Mouse (Mus musculus) embryonic facial prominence, embryonic 14.5 days (tissue): ENCODE measurements around the gene BC024978. TPM values are rescaled to one million over a fixed set of nuclear protein-coding genes. Genes with fewer than 3 reads are reported as not detected.
"Not testable (repeated sequence)": the region's sequence is repeated elsewhere in the genome, so short reads cannot be mapped to it uniquely, and the experiment has no call there.

ENCODE experiments used
- ATAC-seq: fragments of 200-750 bp; cut with Nextera tagmentation; 2 replicates; pipeline ENCODE4 v1.8.0; 2017; ENCODE audit warnings: low read depth, moderate number of reproducible peaks, moderate TSS enrichment
- DNase-seq: peaks from one replicate; pipeline ENCODE4 v3.0.0-alpha.2; 2015; ENCODE audit warnings: low spot score
- H3K27ac ChIP-seq: fragments of 300-500 bp; sonication (generic); replicated peaks from 2 replicates; pipeline ENCODE4 v1.5.1; 2014; ENCODE audit warnings: low read depth, mild to moderate bottlenecking, low read length, moderate library complexity
- H3K27me3 ChIP-seq: fragments of 300-500 bp; sonication (generic); replicated peaks from 2 replicates; pipeline ENCODE4 v1.6.1; 2014; ENCODE audit warnings: low read length; ENCODE audit not compliant: control insufficient read depth, insufficient read depth
- H3K36me3 ChIP-seq: fragments of 300-500 bp; sonication (generic); 2 replicates; pipeline ENCODE4 v1.6.1; 2014; ENCODE audit warnings: low read length, mixed read lengths; ENCODE audit not compliant: control insufficient read depth, insufficient read depth
- H3K4me1 ChIP-seq: fragments of 300-500 bp; sonication (generic); 2 replicates; pipeline ENCODE4 v1.6.1; 2014; ENCODE audit warnings: antibody characterized with exemption, low read length; ENCODE audit not compliant: control insufficient read depth, insufficient read depth
- H3K4me2 ChIP-seq: fragments of 300-500 bp; sonication (generic); 2 replicates; pipeline ENCODE4 v1.6.1; 2014; ENCODE audit warnings: low read depth, mild to moderate bottlenecking, low read length, moderate library complexity, mixed read lengths
- H3K4me3 ChIP-seq: fragments of 300-500 bp; sonication (generic); 2 replicates; pipeline ENCODE4 v1.5.1; 2014; ENCODE audit warnings: low read depth, mild to moderate bottlenecking, low read length
- H3K9ac ChIP-seq: fragments of 300-500 bp; sonication (generic); 2 replicates; pipeline ENCODE4 v1.6.1; 2014; ENCODE audit warnings: low read depth, mild to moderate bottlenecking, low read length, moderate library complexity, mixed read lengths
- H3K9me3 ChIP-seq: fragments of 300-500 bp; sonication (generic); 2 replicates; pipeline ENCODE4 v1.6.1; 2016; ENCODE audit warnings: low read length; ENCODE audit not compliant: control insufficient read depth
- WGBS: fragments of 180-500 bp; shearing (Covaris S2); extraction: QIAGEN DNeasy Blood & Tissue Kit; methylation state at CpG from one replicate; pipeline ENCODE4 v1.1.7; 2014; 5-methylcytosine and 5-hydroxymethylcytosine counted together
- polyA plus RNA-seq: library from polyadenylated mRNA; unstranded; fragments of >200 nt; fragmentation: Nextera tagmentation; extraction: Ambion mirVana; gene quantifications from 2 replicates; pipeline ENCODE4 v1.2.1, GENCODE M21; 2014

The BC024978 gene
- polyA plus RNA-seq, 1 experiment from 2014 or later: 3.0 TPM

GRCm38 (mm10) chr7:27232781-27233281, 37.2 kb downstream of the BC024978 start, which contains the start of gene Coq8b:
Gene Coq8b, plus strand, starts transcription at chr7:27233023.
- peak within 1 kb of the TSS; percentile 50 for H3K4me3 ChIP-seq
- H3K27me3 ChIP-seq: no peaks in the 10 kb centered on the region
- WGBS: 2% methylated on average over 25 of the region's 25 CpGs
- H3K27ac ChIP-seq: peak within 1 kb of the TSS; percentile 81
- ATAC-seq (peak; percentile 94), DNase-seq (peak; percentile 98)
- H3K9me3 ChIP-seq: no peaks in the 10 kb centered on the region
- H3K9ac ChIP-seq: peak within 1 kb of the TSS; percentile 66
- peak within 1 kb of the TSS; percentile 69 for H3K4me2 ChIP-seq
- peaks cover 8% of the 10 kb centered on the region; the same call in 1 of the 2 replicates for H3K36me3 ChIP-seq
- H3K4me1 ChIP-seq: peaks cover 10% of the 10 kb centered on the region; the same call in 1 of the 2 replicates

GRCm38 (mm10) chr7:27233300-27233699, 37.7 kb downstream of the BC024978 start:
- H3K27me3 ChIP-seq: no peaks in the 10 kb centered on the region
- H3K9ac ChIP-seq: peak overlapping the region; percentile 66
- peak overlapping the region; percentile 50 for H3K4me3 ChIP-seq
- no peak for DNase-seq
- peak overlapping the region; percentile 81 for H3K27ac ChIP-seq
- H3K9me3 ChIP-seq: no peaks in the 10 kb centered on the region
- peaks cover 10% of the 10 kb centered on the region; the same call in 1 of the 2 replicates for H3K36me3 ChIP-seq
- H3K4me1 ChIP-seq: peaks cover 10% of the 10 kb centered on the region; the same call in 1 of the 2 replicates
- WGBS: 3% methylated on average over 6 of the region's 6 CpGs
- no peak for ATAC-seq
- peak overlapping the region; percentile 69 for H3K4me2 ChIP-seq

GRCm38 (mm10) chr7:27235726-27236125, 40.1 kb downstream of the BC024978 start:
- peaks cover 15% of the 10 kb centered on the region for H3K36me3 ChIP-seq
- DNase-seq (no peak), ATAC-seq (no peak)
- 95% methylated on average over 2 of the region's 2 CpGs for whole genome bisulfite sequencing
- H3K27me3 ChIP-seq: no peaks in the 10 kb centered on the region
- H3K4me2 ChIP-seq: no peak overlapping the region
- no peaks in the 10 kb centered on the region for H3K9me3 ChIP-seq
- no peak overlapping the region for H3K4me3 ChIP-seq
- no peak overlapping the region for H3K27ac ChIP-seq
- peaks cover 6% of the 10 kb centered on the region; the same call in 1 of the 2 replicates for H3K4me1 ChIP-seq
- no peak overlapping the region for H3K9ac ChIP-seq

- no peak overlapping the region for H3K27ac ChIP-seq
- H3K4me3 ChIP-seq: no peak overlapping the region
- no peaks in the 10 kb centered on the region for H3K27me3 ChIP-seq
- ATAC-seq: no peak
- no peak for DNase-seq
- H3K4me2 ChIP-seq: no peak overlapping the region
- H3K4me1 ChIP-seq: peaks cover 6% of the 10 kb centered on the region; the same call in 1 of the 2 replicates
- no peaks in the 10 kb centered on the region for H3K9me3 ChIP-seq
- peaks cover 21% of the 10 kb centered on the region for H3K36me3 ChIP-seq
- WGBS: 89% methylated on average over 2 of the region's 2 CpGs
- no peak overlapping the region for H3K9ac ChIP-seq
Observed at GRCm38 (mm10) chr7:27237527-27237926, 41.9 kb downstream of the BC024978 start.

- Histone ChIP-seq H3K36me3 (peaks cover 27% of the 10 kb centered on the region), H3K27me3 (no peaks in the 10 kb centered on the region), H3K4me2 (no peak overlapping the region), H3K4me1 (peaks cover 3% of the 10 kb centered on the region; the same call in 1 of the 2 replicates), H3K27ac (no peak overlapping the region), H3K9me3 (no peaks in the 10 kb centered on the region), H3K4me3 (no peak overlapping the region), H3K9ac (no peak overlapping the region)
- DNase-seq (no peak), ATAC-seq (no peak)
- WGBS: 94% methylated on average over 5 of the region's 5 CpGs
Observed at GRCm38 (mm10) chr7:27238568-27238967, 43.0 kb downstream of the BC024978 start.

GRCm38 (mm10) chr7:27243211-27243610, 47.6 kb downstream of the BC024978 start:
- peaks cover 36% of the 10 kb centered on the region for H3K36me3 ChIP-seq
- H3K4me1 ChIP-seq: no peaks in the 10 kb centered on the region
- DNase-seq: peak; percentile 29
- H3K4me3 ChIP-seq: no peak overlapping the region
- H3K27ac ChIP-seq: no peak overlapping the region
- no peak for ATAC-seq
- H3K9me3 ChIP-seq: no peaks in the 10 kb centered on the region
- no peaks in the 10 kb centered on the region for H3K27me3 ChIP-seq
- H3K9ac ChIP-seq: no peak overlapping the region
- WGBS: 49% methylated on average over 7 of the region's 8 CpGs
- no peak overlapping the region for H3K4me2 ChIP-seq

GRCm38 (mm10) chr7:27244088-27244487, 48.5 kb downstream of the BC024978 start:
- H3K4me2 ChIP-seq, H3K4me1 ChIP-seq, H3K9ac ChIP-seq, H3K4me3 ChIP-seq, H3K27me3 ChIP-seq, ATAC-seq, H3K27ac ChIP-seq, H3K9me3 ChIP-seq, DNase-seq: not testable (repeated sequence)
- peaks cover 36% of the 10 kb centered on the region for H3K36me3 ChIP-seq
- WGBS: 85% methylated on average over 2 of the region's 2 CpGs

GRCm38 (mm10) chr7:27249146-27249545, 53.6 kb downstream of the BC024978 start:
- WGBS: 91% methylated on average over 2 of the region's 2 CpGs
- H3K9me3 ChIP-seq: no peaks in the 10 kb centered on the region
- no peaks in the 10 kb centered on the region for H3K4me1 ChIP-seq
- peaks cover 31% of the 10 kb centered on the region for H3K36me3 ChIP-seq
- no peaks in the 10 kb centered on the region for H3K27me3 ChIP-seq
- no peak overlapping the region for H3K4me3 ChIP-seq
- no peak overlapping the region for H3K9ac ChIP-seq
- H3K4me2 ChIP-seq: no peak overlapping the region
- DNase-seq (no peak), ATAC-seq (no peak)
- no peak overlapping the region for H3K27ac ChIP-seq

GRCm38 (mm10) chr7:27249928-27250327, 54.3 kb downstream of the BC024978 start:
- Histone ChIP-seq H3K4me1 (no peaks in the 10 kb centered on the region), H3K9me3 (no peaks in the 10 kb centered on the region), H3K4me3 (no peak overlapping the region), H3K36me3 (peaks cover 36% of the 10 kb centered on the region), H3K9ac (no peak overlapping the region), H3K27ac (no peak overlapping the region), H3K4me2 (no peak overlapping the region), H3K27me3 (no peaks in the 10 kb centered on the region)
- ATAC-seq (0 out of 2 replicates have a peak, but pooled peaks have one; percentile 27), DNase-seq (no peak)
- WGBS: 75% methylated on average over 5 of the region's 5 CpGs
